Mouse (Mus musculus): ENCODE measurements at regions not wholly inside any gene's neighbourhood (a gene's known extent, or its start where the extent isn't known, plus 50 kb on each side); places are given as distances from the start of the nearest gene placed in this dataset.

- no peak for DNase-seq
Measured at GRCm38 (mm10) chr6:6657928-6658500, 79.6 kb upstream of the Sem1 start.

DNA sequence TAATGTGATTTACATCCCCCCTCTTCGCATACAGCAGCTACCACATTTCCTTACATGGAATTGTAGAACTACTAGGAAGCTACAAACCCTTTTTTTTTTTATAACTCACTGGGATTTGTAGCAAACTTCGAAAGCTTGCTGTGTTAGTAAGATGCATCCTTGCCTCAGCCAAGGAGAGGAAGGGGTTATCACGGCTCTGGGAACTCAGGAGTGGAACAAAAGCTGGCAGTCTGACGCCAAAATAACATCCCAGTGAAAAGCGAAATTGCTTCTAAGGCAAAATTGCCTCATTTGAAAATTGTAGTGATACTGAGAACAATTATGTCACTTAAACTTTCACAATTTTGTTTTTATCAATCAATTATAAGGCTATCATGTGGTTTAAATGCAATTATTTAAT is 81.6 kb upstream of the Sem1 start:
- DNase-seq = no peak

DNA sequence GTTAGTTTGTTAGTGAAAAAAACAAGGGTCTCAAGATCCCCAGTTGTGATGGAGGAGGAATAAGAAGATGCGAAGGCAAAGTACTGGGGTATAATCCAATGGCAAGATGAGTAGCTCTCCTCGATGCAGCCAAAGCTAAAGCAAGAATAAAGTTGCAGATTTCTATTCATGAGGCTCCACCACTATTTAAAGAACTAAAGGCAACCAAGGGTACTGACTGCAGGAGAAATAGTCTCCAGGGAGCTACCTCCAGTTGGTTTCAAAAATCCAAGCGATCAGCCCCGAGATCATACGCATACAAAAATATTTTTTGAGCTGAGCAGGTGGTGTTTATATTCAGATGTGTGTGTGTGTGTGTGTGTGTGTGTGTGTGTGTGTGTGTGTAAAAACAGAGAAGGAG is 88.3 kb upstream of the Sem1 start:
- no peak for DNase-seq

DNA sequence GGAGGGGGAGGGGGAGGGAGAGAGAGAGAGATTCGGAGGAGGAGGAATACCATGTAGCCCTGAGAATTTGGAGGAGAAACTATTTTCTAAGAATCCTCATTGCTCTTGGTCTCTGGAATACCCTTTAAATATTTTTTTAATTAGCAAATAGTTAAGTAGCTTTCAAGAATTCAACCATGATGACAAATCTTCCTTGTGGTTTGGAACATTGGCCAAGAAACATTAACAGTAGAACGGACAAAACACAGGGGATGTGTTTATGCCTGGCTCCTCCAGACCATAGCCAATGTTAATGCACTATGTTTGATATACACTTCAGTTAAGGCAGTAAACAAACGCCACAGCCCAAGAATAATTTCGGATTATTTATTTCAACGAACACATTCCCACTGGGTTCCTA is 110.8 kb upstream of the Sem1 start:
- DNase-seq = no peak

- no peak for DNase-seq
Measured at GRCm38 (mm10) chr6:6690188-6690587, 111.7 kb upstream of the Sem1 start.

DNA sequence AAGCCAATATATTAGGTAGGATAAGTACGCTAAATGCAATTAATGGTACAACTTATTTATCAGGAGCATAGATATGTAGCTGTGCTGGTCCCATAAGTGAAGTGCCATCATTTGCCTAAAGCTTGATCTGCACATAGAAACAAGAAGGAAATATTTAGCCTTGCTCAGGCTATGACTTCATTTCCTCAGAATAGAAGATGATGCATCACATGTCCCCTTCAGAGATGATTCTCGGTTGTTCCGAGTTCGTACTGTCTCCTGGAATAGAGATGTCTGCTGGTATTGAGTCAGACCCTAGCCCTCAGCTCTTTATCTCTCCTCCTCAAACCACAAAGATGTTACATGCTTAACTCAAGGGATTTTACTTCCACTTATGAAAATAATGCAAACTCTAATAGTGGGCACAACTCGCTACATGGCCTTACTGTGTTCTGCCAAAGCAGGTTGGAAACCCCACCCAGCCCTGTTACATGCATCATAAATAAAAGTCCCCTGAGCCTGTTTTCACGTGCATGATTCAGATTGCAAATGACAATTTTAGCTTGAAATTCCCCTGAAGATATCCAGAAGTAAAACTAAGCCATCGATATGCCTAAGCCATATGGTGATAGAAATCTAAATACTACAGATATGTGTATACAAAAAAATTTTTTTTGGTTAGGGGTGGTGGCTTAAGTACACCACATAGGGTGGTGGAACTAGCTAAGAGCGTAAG is 113.8 kb upstream of the Sem1 start:
- no peak for DNase-seq

- no peak for DNase-seq
Measured at GRCm38 (mm10) chr6:6695742-6696430, 117.4 kb upstream of the Sem1 start.

DNA sequence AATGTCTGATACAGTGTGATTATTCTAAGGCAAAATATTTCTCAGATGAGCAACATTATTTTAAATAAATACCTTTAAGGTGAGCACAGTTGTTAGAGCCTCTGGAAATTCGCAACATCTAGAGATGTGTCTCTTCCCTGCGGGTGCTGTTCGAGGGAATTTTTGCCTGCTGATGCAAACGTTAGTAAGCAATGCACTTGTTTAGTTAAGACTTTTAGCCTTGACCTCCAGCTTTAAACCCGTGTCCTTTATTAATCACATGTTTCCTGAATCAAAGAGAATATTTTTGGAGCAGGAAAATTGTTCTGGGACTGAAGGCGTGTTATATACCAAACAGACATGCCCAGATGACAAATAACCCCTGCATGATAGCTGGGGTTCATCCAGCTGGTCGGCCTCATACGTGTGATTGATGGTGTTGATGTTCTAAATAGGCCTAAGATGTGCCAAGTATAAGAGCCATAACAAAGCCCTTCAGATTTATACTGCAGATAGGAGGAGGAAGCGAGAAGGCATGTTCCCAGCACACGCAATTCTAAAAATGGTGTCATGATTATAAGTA is 119.0 kb upstream of the Sem1 start:
- DNase-seq = peak; percentile 13

GRCm38 (mm10) chr6:6706729-6707128 is 128.3 kb upstream of the Sem1 start:
- no peak for DNase-seq

- no peak for DNase-seq
Measured at GRCm38 (mm10) chr6:6709057-6709456, 130.6 kb upstream of the Sem1 start.

DNA sequence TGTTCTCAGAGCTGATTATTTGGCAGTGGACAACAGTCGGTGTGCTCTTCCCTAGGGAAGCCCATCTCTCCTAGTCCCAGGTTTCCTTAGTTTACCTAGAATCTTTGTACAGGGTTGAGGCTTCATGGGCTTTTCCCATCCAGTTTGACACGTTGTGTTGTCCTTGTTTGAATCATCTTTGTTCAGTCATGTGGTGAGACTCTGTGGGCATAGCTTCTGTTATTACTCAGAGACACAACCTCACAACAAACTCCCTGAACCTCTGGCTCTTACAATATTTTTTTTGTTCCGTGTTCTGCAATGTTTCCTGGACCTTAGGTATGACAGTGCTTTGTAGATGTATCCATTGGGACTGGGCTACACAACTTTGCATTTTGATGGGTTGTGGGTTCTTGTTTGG is 132.9 kb upstream of the Dlx6 start:
- no peak for DNase-seq

- DNase-seq = no peak
Measured at GRCm38 (mm10) chr6:6745394-6745793, 117.7 kb upstream of the Dlx6 start.

DNA sequence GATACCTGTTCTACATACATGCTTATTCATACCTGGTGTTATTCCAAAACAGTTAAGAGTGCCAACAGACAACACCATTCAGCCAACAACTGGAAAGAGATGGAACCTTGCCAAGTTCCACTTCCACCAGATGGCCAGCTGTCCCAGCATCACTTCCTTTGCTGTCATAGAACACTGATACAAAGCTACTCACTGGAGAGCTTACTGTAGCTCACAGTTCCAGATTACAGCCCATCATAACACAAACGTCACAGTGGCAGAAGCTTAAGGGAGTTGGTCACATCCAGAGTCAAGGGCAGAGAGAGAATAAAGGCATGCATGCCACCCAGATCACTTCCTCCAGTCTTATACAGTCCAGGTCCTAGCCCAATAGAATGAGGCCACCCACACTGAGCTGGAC is 84.0 kb upstream of the Dlx6 start:
- DNase-seq = no peak

GRCm38 (mm10) chr6:6781556-6781955 is 81.6 kb upstream of the Dlx6 start:
- no peak for DNase-seq

DNA sequence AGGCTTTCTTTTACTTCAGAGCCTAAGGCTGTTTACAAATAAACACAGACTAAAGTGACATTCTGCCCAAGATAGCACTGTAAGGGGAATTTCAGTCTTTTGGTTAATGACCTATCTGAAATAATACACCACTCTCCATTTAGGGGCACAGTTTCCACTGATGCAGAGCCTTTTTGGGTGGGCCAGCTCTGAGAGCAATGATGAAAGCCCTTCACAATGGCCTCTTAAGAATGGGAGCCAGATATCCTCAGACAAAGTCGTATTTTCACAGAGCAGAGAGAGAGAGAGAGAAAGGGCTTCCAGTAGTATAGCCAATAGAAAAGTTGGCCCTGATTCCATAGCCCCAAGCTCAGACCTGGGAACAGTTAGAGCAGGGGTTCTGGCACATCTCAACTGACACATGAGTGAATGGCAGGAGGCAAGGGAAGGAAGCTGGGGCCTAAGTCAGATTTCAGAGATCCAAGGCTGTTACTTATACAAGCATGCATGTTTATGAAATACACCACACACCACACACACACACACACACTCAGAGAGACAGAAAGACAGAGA is 77.1 kb upstream of the Dlx6 start:
- DNase-seq = no peak

DNA sequence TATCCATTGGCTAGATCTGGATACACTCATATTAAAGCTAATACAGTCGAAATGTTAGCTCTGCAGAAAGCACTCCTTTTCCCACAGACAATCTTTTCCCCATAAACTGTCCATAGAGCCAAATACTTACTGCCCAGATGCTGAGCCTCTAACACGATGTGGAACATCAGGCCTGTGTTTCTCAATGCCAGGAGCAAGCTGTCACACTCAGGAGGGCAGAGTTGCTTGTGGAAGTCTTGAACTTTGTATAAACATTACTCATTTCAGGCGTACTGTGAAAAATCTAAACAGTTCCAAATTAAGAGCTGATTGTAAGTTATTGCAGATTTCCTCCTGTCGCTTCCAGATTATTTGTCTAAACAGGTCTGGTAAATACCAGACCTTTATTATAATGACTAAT is 75.6 kb upstream of the Dlx6 start:
- no peak for DNase-seq

DNA sequence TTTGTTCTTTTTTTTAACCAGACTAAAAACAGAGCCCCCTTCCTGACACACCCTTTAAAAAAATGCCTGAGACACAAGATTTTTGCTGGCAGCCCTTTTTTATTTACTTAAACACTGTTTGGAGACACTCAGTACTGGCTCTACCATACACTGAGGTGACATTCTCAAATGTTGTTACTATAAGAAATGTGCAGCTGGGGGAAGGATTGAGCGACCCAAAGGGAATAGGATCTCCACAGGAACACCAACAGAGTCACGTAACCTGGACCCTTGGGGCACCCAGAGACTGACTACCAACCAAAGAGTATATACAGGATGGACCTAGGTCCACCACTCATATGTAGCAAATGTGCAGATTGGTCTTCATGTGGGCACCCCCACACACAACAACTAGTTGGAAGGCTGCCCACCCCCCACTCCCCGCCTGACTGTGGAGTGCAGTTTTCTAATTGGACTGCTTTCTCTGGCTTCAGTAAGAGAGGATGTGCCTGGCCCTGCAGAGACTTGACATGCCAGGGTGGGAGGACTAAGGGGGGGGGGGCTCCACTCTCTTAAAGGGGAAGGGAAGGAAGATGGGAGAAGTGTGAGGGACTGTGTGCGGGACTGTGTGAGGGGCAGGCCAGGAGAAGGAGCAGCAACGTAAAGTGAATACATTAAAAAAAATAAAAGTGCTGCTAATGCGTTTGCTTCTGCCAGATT is 68.7 kb upstream of the Dlx6 start:
- no peak for DNase-seq

DNA sequence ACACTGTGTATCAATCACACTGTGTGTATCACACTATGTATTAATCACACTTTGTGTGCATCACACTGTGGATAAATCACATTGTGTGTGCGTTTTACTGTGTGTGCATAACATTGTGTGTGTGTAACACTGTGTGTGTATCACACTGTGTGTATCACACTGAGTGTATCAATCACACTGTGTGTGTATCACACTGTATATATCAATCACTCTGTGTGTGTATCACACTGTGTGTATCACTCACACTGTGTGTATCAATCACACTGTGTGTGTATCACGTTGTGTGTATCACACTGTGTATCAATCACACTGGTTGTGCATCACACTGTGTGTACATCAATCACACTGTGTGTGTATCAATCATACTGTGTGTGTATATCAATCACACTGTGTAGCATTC is 62.8 kb upstream of the Dlx6 start:
- DNase-seq = no peak

DNA sequence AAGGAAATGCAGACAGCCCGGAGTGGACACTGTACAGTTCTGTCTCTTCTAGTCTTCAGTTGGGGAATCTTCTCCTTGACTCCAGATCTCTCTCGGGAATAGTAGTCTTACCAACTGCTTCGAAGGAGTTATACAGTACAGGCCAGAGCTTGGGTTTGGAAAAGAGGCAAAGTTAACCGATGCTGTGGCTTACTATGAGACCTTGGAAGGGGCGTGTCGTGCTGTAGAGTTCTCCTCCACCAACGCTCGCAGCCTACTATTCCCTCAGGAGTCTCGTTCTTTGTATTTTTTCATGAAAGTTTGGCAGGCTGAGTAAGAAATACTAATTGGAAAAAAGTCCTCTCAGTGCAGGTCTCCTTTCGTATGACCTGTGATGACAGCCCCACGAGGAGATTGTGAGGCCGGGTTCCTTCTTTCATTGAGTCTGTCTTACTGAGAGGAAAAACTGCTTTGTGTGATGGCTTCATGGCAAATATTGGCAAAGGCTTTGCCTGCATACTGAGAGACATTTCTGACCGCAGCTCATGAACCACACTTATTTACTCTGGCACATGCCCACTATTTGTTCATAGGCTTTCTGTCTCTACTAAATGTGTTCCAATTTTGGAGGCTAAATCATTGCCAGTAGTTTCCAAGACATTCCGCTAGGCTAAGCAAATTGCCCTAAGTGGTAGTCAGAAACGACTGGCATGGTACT is 61.4 kb upstream of the Dlx6 start:
- DNase-seq = no peak
